Mouse (Mus musculus) embryo, embryonic 10.5 days (tissue): ENCODE measurements around the gene Mgat4b.
A peak's percentile ranks its signal among the peaks of the same experiment; 100 is the strongest.
"Not testable (repeated sequence)": the region's sequence is repeated elsewhere in the genome, so short reads cannot be mapped to it uniquely, and the experiment has no call there.

ENCODE experiments used
- DNase-seq: peaks from one replicate; pipeline ENCODE4 v3.0.0-alpha.2; 2015; ENCODE audit warnings: low spot score

The Mgat4b gene

GRCm38 (mm10) chr11:50210505-50211151, at the start of gene Mgat4b, which contains the start of gene Sqstm1:
Gene Mgat4b (plus strand): TSS chr11:50210890.
Gene Sqstm1 (minus strand): TSS chr11:50210827.
- DNase-seq: peak; percentile 87

GRCm38 (mm10) chr11:50161578-50162304, 48.9 kb upstream of the Mgat4b start:
- DNase-seq: peak; percentile 78

GRCm38 (mm10) chr11:50162338-50163050, 48.2 kb upstream of the Mgat4b start:
- no peak for DNase-seq

GRCm38 (mm10) chr11:50168352-50168751, 42.3 kb upstream of the Mgat4b start:
- DNase-seq: no peak

- not testable (repeated sequence) for DNase-seq
These were observed 36.5 kb upstream of the Mgat4b start, which contains the start of gene Mrnip for GRCm38 (mm10) chr11:50174111-50174729. Gene Mrnip (plus strand): TSS chr11:50174444.

- peak; percentile 100 for DNase-seq
These were observed 35.9 kb upstream of the Mgat4b start for GRCm38 (mm10) chr11:50174730-50175187.

GRCm38 (mm10) chr11:50176351-50176750, 34.3 kb upstream of the Mgat4b start:
- DNase-seq: no peak

- DNase-seq: no peak
These were observed 33.6 kb upstream of the Mgat4b start for GRCm38 (mm10) chr11:50177111-50177510.

GRCm38 (mm10) chr11:50178532-50179488, 31.9 kb upstream of the Mgat4b start:
- peak; percentile 8 for DNase-seq

- DNase-seq: no peak
These were observed 30.0 kb upstream of the Mgat4b start for GRCm38 (mm10) chr11:50180478-50181231.

GRCm38 (mm10) chr11:50182702-50183101, 28.0 kb upstream of the Mgat4b start:
- DNase-seq: no peak

- no peak for DNase-seq
These were observed 25.9 kb upstream of the Mgat4b start for GRCm38 (mm10) chr11:50184788-50185187.

GRCm38 (mm10) chr11:50188682-50189081, 22.0 kb upstream of the Mgat4b start:
- no peak for DNase-seq

GRCm38 (mm10) chr11:50190362-50190761, 20.3 kb upstream of the Mgat4b start:
- no peak for DNase-seq

GRCm38 (mm10) chr11:50192278-50192677, 18.4 kb upstream of the Mgat4b start:
- DNase-seq: no peak

- no peak for DNase-seq
These were observed 16.6 kb upstream of the Mgat4b start for GRCm38 (mm10) chr11:50194070-50194469.

GRCm38 (mm10) chr11:50194793-50195192, 15.9 kb upstream of the Mgat4b start:
- DNase-seq: no peak

GRCm38 (mm10) chr11:50197500-50197899, 13.2 kb upstream of the Mgat4b start:
- DNase-seq: no peak

GRCm38 (mm10) chr11:50198219-50198846, 12.4 kb upstream of the Mgat4b start:
- no peak for DNase-seq

GRCm38 (mm10) chr11:50198916-50199315, 11.8 kb upstream of the Mgat4b start:
- no peak for DNase-seq
